Mouse (Mus musculus): ENCODE measurements around the gene Tmcc2. TPM values are rescaled to one million over a fixed set of nuclear protein-coding genes. Genes with fewer than 3 reads are reported as not detected.

Gene Tmcc2
- polyA plus RNA-seq, 1 experiment from 2014 or later, result 38.4 TPM

GRCm38 (mm10) chr1:132417319-132418251 is 26.5 kb upstream of the Tmcc2 start, which contains the start of gene Dstyk:
Gene Dstyk (plus strand): TSS chr1:132417555.
- no peaks in the 10 kb centered on the region for H3K27me3 ChIP-seq (replicated peaks)
- ATAC-seq (replicated peaks), result peak; percentile 98
- H3K4me2 ChIP-seq, result peak within 1 kb of the TSS; percentile 89
- no peaks in the 10 kb centered on the region for H3K36me3 ChIP-seq (replicated peaks)
- peak within 1 kb of the TSS; percentile 91 for H3K9ac ChIP-seq
- WGBS, result under 1% methylated on average over 77 of the region's 85 CpGs
- H3K27ac ChIP-seq, result peak within 1 kb of the TSS; percentile 91
- H3K4me1 ChIP-seq, result peaks cover 25% of the 10 kb centered on the region
- peak within 1 kb of the TSS; percentile 91 for H3K4me3 ChIP-seq
- H3K9me3 ChIP-seq, result no peaks in the 10 kb centered on the region

GRCm38 (mm10) chr1:132416943-132417290 is 25.8 kb upstream of the Tmcc2 start:
- Histone ChIP-seq H3K4me3 (peak overlapping the region; percentile 91), H3K27ac (peak overlapping the region; percentile 91), H3K4me1 (peaks cover 25% of the 10 kb centered on the region), H3K9ac (peak overlapping the region; percentile 91), H3K27me3 (replicated peaks) (no peaks in the 10 kb centered on the region), H3K36me3 (replicated peaks) (no peaks in the 10 kb centered on the region), H3K9me3 (no peaks in the 10 kb centered on the region), H3K4me2 (peak overlapping the region; percentile 89)
- 16% methylated on average over 6 of the region's 6 CpGs for WGBS
- no peak for ATAC-seq (replicated peaks)

GRCm38 (mm10) chr1:132416244-132416942 is 25.3 kb upstream of the Tmcc2 start:
- Histone ChIP-seq H3K27me3 (replicated peaks) (no peaks in the 10 kb centered on the region), H3K9me3 (no peaks in the 10 kb centered on the region), H3K27ac (no peak overlapping the region), H3K4me3 (peak overlapping the region; percentile 91; the same call in 1 of the 2 replicates), H3K4me1 (peaks cover 25% of the 10 kb centered on the region), H3K9ac (no peak overlapping the region), H3K36me3 (replicated peaks) (no peaks in the 10 kb centered on the region), H3K4me2 (peak overlapping the region; percentile 89; the same call in 1 of the 2 replicates)
- WGBS, result 76% methylated on average over 8 of the region's 8 CpGs
- ATAC-seq (replicated peaks), result no peak

GRCm38 (mm10) chr1:132410657-132411056 is 19.6 kb upstream of the Tmcc2 start:
- no peaks in the 10 kb centered on the region for H3K4me1 ChIP-seq
- no peaks in the 10 kb centered on the region for H3K27me3 ChIP-seq (replicated peaks)
- no peaks in the 10 kb centered on the region for H3K36me3 ChIP-seq (replicated peaks)
- H3K27ac ChIP-seq, result no peak overlapping the region
- H3K4me2 ChIP-seq, result no peak overlapping the region
- H3K9ac ChIP-seq, result no peak overlapping the region
- H3K4me3 ChIP-seq, result no peak overlapping the region
- WGBS, result 89% methylated on average over 3 of the region's 3 CpGs
- ATAC-seq (replicated peaks), result no peak
- H3K9me3 ChIP-seq, result no peaks in the 10 kb centered on the region

- Histone ChIP-seq H3K9ac (no peak overlapping the region), H3K27ac (no peak overlapping the region), H3K27me3 (replicated peaks) (no peaks in the 10 kb centered on the region), H3K4me3 (no peak overlapping the region), H3K4me2 (no peak overlapping the region), H3K4me1 (no peaks in the 10 kb centered on the region), H3K36me3 (replicated peaks) (no peaks in the 10 kb centered on the region), H3K9me3 (no peaks in the 10 kb centered on the region)
- no peak for ATAC-seq (replicated peaks)
- 92% methylated on average over 1 of the region's 1 CpGs for WGBS
Observed at GRCm38 (mm10) chr1:132401843-132402242, 10.8 kb upstream of the Tmcc2 start.

GRCm38 (mm10) chr1:132400538-132400937 is 9.5 kb upstream of the Tmcc2 start:
- no peaks in the 10 kb centered on the region for H3K9me3 ChIP-seq
- no peaks in the 10 kb centered on the region for H3K36me3 ChIP-seq (replicated peaks)
- H3K27ac ChIP-seq, result no peak overlapping the region
- no peak for ATAC-seq (replicated peaks)
- H3K4me3 ChIP-seq, result no peak overlapping the region
- 65% methylated on average over 1 of the region's 1 CpGs for WGBS
- H3K9ac ChIP-seq, result no peak overlapping the region
- no peaks in the 10 kb centered on the region for H3K4me1 ChIP-seq
- H3K4me2 ChIP-seq, result no peak overlapping the region
- no peaks in the 10 kb centered on the region for H3K27me3 ChIP-seq (replicated peaks)

- Histone ChIP-seq H3K36me3 (replicated peaks) (no peaks in the 10 kb centered on the region), H3K4me2 (no peak overlapping the region), H3K9me3 (no peaks in the 10 kb centered on the region), H3K27me3 (replicated peaks) (no peaks in the 10 kb centered on the region), H3K4me3 (no peak overlapping the region), H3K27ac (no peak overlapping the region), H3K4me1 (peaks cover 10% of the 10 kb centered on the region), H3K9ac (no peak overlapping the region)
- 61% methylated on average over 2 of the region's 2 CpGs for WGBS
- ATAC-seq (replicated peaks), result no peak
Observed at GRCm38 (mm10) chr1:132396705-132397104, 5.6 kb upstream of the Tmcc2 start.

- no peaks in the 10 kb centered on the region for H3K27me3 ChIP-seq (replicated peaks)
- H3K4me2 ChIP-seq, result no peak overlapping the region
- H3K9ac ChIP-seq, result no peak overlapping the region
- H3K9me3 ChIP-seq, result no peaks in the 10 kb centered on the region
- H3K36me3 ChIP-seq (replicated peaks), result no peaks in the 10 kb centered on the region
- WGBS, result 57% methylated on average over 5 of the region's 5 CpGs
- ATAC-seq (replicated peaks), result no peak
- H3K4me1 ChIP-seq, result peaks cover 37% of the 10 kb centered on the region
- no peak overlapping the region for H3K4me3 ChIP-seq
- H3K27ac ChIP-seq, result no peak overlapping the region
Observed at GRCm38 (mm10) chr1:132392872-132393271, 1.8 kb upstream of the Tmcc2 start.

GRCm38 (mm10) chr1:132391580-132392022 is 520 bp upstream of the Tmcc2 start:
- Histone ChIP-seq H3K4me3 (peak overlapping the region; percentile 60), H3K4me1 (peaks cover 46% of the 10 kb centered on the region), H3K27ac (peak overlapping the region; percentile 90), H3K4me2 (peak overlapping the region; percentile 83), H3K9me3 (no peaks in the 10 kb centered on the region), H3K36me3 (replicated peaks) (no peaks in the 10 kb centered on the region), H3K9ac (peak overlapping the region; percentile 79), H3K27me3 (replicated peaks) (no peaks in the 10 kb centered on the region)
- peak; percentile 95 for ATAC-seq (replicated peaks)
- under 1% methylated on average over 45 of the region's 54 CpGs for WGBS

GRCm38 (mm10) chr1:132389886-132390585 is 1.0 kb downstream of the Tmcc2 start:
- no peaks in the 10 kb centered on the region for H3K9me3 ChIP-seq
- peak overlapping the region; percentile 90 for H3K27ac ChIP-seq
- peak overlapping the region; percentile 79 for H3K9ac ChIP-seq
- peaks cover 62% of the 10 kb centered on the region for H3K4me1 ChIP-seq
- peak overlapping the region; percentile 60 for H3K4me3 ChIP-seq
- no peaks in the 10 kb centered on the region for H3K36me3 ChIP-seq (replicated peaks)
- ATAC-seq (replicated peaks), result no peak; the same call in 1 of the 2 replicates
- H3K27me3 ChIP-seq (replicated peaks), result no peaks in the 10 kb centered on the region
- H3K4me2 ChIP-seq, result peak overlapping the region; percentile 83
- 4% methylated on average over 15 of the region's 15 CpGs for WGBS

GRCm38 (mm10) chr1:132388813-132389803 is 2.0 kb downstream of the Tmcc2 start:
- peaks cover 71% of the 10 kb centered on the region for H3K4me1 ChIP-seq
- peak overlapping the region; percentile 60 for H3K4me3 ChIP-seq
- no peaks in the 10 kb centered on the region for H3K27me3 ChIP-seq (replicated peaks)
- no peaks in the 10 kb centered on the region for H3K9me3 ChIP-seq
- peak overlapping the region; percentile 90; the same call in 1 of the 2 replicates for H3K27ac ChIP-seq
- no peak for ATAC-seq (replicated peaks)
- no peaks in the 10 kb centered on the region for H3K36me3 ChIP-seq (replicated peaks)
- peak overlapping the region; percentile 83 for H3K4me2 ChIP-seq
- 39% methylated on average over 8 of the region's 8 CpGs for WGBS
- peak overlapping the region; percentile 79; the same call in 1 of the 2 replicates for H3K9ac ChIP-seq

All from midbrain, embryonic 15.5 days (tissue).